Mouse (Mus musculus) intestine, postnatal 0 days (tissue): Measurements from ENCODE around the gene Pde6b. TPM values are rescaled to one million over a fixed set of nuclear protein-coding genes. Genes with fewer than 3 reads are reported as not detected.

Source experiments
- ATAC-seq: fragments of 200-750 bp; cut with Nextera tagmentation; 2 replicates; pipeline ENCODE4 v1.8.0; 2017; ENCODE audit warnings: mild to moderate bottlenecking, moderate TSS enrichment, moderate library complexity
- H3K27ac ChIP-seq: fragments of 300-500 bp; sonication (generic); 2 replicates; pipeline ENCODE4 v1.5.1; 2014; ENCODE audit warnings: mild to moderate bottlenecking, low read depth, low read length, moderate library complexity
- H3K27me3 ChIP-seq: fragments of 300-500 bp; sonication (generic); replicated peaks from 2 replicates; pipeline ENCODE4 v1.6.1; 2014; ENCODE audit warnings: low read length, mixed read lengths; ENCODE audit not compliant: control insufficient read depth, insufficient read depth
- H3K36me3 ChIP-seq: fragments of 300-500 bp; sonication (generic); 2 replicates; pipeline ENCODE4 v1.6.1; 2014; ENCODE audit warnings: mild to moderate bottlenecking, moderate library complexity; ENCODE audit not compliant: control insufficient read depth, insufficient read depth
- H3K4me1 ChIP-seq: fragments of 300-500 bp; sonication (generic); replicated peaks from 2 replicates; pipeline ENCODE4 v1.6.1; 2014; ENCODE audit warnings: antibody characterized with exemption, low read length, mixed read lengths; ENCODE audit not compliant: control insufficient read depth, insufficient read depth
- H3K4me2 ChIP-seq: fragments of 300-500 bp; sonication (generic); replicated peaks from 2 replicates; pipeline ENCODE4 v1.6.1; 2014; ENCODE audit warnings: low read depth, mild to moderate bottlenecking, moderate library complexity
- H3K4me3 ChIP-seq: fragments of 300-500 bp; sonication (generic); 2 replicates; pipeline ENCODE4 v1.5.1; 2014; ENCODE audit warnings: low read depth, low read length
- H3K9ac ChIP-seq: fragments of 300-500 bp; sonication (generic); 2 replicates; pipeline ENCODE4 v1.6.1; 2014; ENCODE audit warnings: mild to moderate bottlenecking, low read depth, low read length
- H3K9me3 ChIP-seq: fragments of 300-500 bp; sonication (generic); 2 replicates; pipeline ENCODE4 v1.6.1; 2016; ENCODE audit warnings: mixed run types; ENCODE audit not compliant: control insufficient read depth
- CTCF ChIP-seq: sonication (generic); IDR thresholded peaks from 2 replicates; pipeline ENCODE4 v1.5.1; 2016; ENCODE audit warnings: low read depth, mild to moderate bottlenecking, control low read depth, antibody characterized with exemption, moderate library complexity
- WGBS: fragments of 180-500 bp; shearing (Covaris S2); extraction: QIAGEN DNeasy Blood & Tissue Kit; methylation state at CpG from one replicate; pipeline ENCODE4 v1.1.7; 2014; 5-methylcytosine and 5-hydroxymethylcytosine counted together
- polyA plus RNA-seq: library from polyadenylated mRNA; unstranded; fragments of >200 nt; fragmentation: Nextera tagmentation; extraction: Ambion mirVana; gene quantifications from 2 replicates; pipeline ENCODE4 v1.2.1, GENCODE M21; 2015

Gene Pde6b
- polyA plus RNA-seq, 1 experiment from 2014 or later, result 0.16 TPM

DNA sequence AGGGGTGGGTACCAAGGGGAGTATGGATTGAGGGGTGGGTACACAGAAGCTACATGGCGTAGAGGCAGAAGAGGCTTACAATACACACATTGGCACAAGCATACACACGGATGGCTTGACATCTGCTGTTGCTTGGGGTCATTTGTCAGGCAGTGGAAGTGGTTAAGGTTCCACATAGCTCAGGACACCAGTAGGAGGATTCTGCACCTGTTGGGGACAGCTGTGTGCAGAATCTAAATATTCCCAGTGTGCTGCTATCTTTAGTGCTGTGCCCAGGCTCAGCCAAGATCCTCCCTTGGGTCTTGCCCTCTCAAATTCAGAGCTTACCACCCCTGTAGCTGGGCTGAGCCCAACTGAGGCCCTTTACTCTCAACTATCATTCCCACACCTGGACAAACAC lies 47.9 kb downstream of the Pde6b start:
- no peaks in the 10 kb centered on the region for H3K27me3 ChIP-seq
- WGBS, result 71% methylated on average over 2 of the region's 2 CpGs
- H3K36me3 ChIP-seq, result peaks cover 17% of the 10 kb centered on the region
- no peak overlapping the region for H3K9ac ChIP-seq
- H3K4me2 ChIP-seq, result no peak overlapping the region
- ATAC-seq, result no peak
- H3K27ac ChIP-seq, result no peak overlapping the region
- H3K9me3 ChIP-seq, result no peaks in the 10 kb centered on the region
- TF ChIP-seq CTCF, result no peak
- H3K4me1 ChIP-seq, result no peaks in the 10 kb centered on the region
- no peak overlapping the region for H3K4me3 ChIP-seq

- peak; percentile 85 for ATAC-seq
- TF ChIP-seq CTCF, result no peak
- Histone ChIP-seq H3K27me3 (no peaks in the 10 kb centered on the region), H3K36me3 (no peaks in the 10 kb centered on the region), H3K4me2 (no peak overlapping the region), H3K9ac (no peak overlapping the region), H3K4me3 (no peak overlapping the region), H3K9me3 (no peaks in the 10 kb centered on the region), H3K27ac (no peak overlapping the region), H3K4me1 (0 out of 2 replicates have a peak, but pooled peaks cover 6% of the 10 kb centered on the region)
- 39% methylated on average over 3 of the region's 3 CpGs for WGBS
Observed at GRCm38 (mm10) chr5:108446973-108447372, 58.8 kb downstream of the Pde6b start.

DNA sequence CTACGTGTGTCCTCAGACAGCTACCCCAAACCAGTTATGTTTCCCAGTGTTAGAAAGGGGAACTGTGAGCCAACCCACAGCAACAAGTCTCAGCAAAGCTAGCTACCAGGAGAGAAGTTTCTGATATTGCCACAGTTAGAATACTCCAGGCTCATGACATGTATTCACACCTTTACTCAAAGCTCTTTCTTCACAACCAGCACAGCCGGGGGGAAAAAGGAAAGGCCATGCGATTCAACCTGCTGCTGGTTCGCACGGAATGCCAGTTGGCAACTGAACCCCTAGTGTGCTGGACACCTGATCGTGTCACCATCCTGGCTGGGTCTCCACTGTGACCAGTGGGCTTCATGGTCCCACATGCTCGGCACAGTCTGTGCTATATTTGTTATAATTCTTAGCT lies 59.7 kb downstream of the Pde6b start:
- H3K27ac ChIP-seq, result no peak overlapping the region
- no peak overlapping the region for H3K4me2 ChIP-seq
- no peak overlapping the region for H3K9ac ChIP-seq
- H3K9me3 ChIP-seq, result no peaks in the 10 kb centered on the region
- no peak for TF ChIP-seq CTCF
- no peaks in the 10 kb centered on the region for H3K27me3 ChIP-seq
- H3K36me3 ChIP-seq, result no peaks in the 10 kb centered on the region
- WGBS, result 89% methylated on average over 7 of the region's 7 CpGs
- no peak overlapping the region for H3K4me3 ChIP-seq
- no peak for ATAC-seq
- H3K4me1 ChIP-seq, result 0 out of 2 replicates have a peak, but pooled peaks cover 6% of the 10 kb centered on the region

DNA sequence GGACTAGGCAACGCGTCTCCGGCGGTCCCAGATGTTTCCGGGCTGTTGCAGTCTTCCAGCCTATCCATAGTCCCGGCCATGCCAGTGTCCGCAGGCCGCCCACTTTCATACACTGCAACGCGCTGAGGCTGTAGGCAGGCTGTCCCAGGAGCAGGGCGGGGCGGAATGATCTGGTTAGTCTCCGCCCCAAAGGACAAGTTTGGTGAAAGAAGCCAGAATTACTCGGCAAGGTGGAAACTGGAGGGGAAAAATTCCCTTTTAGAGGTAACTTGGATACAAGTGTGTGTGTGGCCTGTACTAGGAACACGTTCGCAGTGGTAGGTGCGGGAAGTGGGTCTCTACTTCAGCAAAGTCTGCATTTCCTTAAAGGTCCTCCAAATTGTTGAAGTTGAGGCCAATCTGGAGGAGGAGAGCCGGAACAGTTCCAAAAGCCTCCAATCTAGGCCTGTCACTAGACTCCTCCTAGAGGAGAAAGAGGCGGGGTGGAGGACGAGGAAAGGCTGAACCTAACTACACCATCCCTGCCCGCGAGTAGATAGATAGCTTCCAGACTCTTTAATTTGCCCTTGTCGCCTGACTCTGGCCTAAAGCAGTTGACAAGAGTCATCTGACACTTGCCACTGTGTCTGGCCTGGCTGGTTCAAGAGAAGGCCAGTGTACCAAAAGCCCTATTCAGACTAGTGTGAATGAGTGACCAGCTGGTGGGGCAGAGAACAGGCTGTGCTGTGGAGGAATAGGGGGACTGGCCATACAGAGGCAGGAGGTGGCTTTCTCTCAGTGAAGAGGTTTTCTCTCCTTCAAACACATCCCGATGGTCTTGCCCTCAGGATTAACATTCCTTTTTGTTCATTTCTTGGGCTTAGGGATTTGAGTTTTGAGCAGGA lies 60.8 kb downstream of the Pde6b start, which contains the start of gene Mfsd7a:
Gene Mfsd7a (minus strand): TSS at position 107 of the 884 bp plus-strand sequence.
- Histone ChIP-seq H3K9ac (peak within 1 kb of the TSS; percentile 27), H3K4me2 (peak within 1 kb of the TSS; percentile 64), H3K27ac (no peak within 1 kb of the TSS), H3K4me3 (peak within 1 kb of the TSS; percentile 33), H3K36me3 (no peaks in the 10 kb centered on the region), H3K27me3 (no peaks in the 10 kb centered on the region), H3K4me1 (0 out of 2 replicates have a peak, but pooled peaks cover 7% of the 10 kb centered on the region), H3K9me3 (no peaks in the 10 kb centered on the region)
- peak; percentile 11; the same call in 1 of the 2 replicates for TF ChIP-seq CTCF
- ATAC-seq, result peak; percentile 69
- 9% methylated on average over 24 of the region's 24 CpGs for WGBS

DNA sequence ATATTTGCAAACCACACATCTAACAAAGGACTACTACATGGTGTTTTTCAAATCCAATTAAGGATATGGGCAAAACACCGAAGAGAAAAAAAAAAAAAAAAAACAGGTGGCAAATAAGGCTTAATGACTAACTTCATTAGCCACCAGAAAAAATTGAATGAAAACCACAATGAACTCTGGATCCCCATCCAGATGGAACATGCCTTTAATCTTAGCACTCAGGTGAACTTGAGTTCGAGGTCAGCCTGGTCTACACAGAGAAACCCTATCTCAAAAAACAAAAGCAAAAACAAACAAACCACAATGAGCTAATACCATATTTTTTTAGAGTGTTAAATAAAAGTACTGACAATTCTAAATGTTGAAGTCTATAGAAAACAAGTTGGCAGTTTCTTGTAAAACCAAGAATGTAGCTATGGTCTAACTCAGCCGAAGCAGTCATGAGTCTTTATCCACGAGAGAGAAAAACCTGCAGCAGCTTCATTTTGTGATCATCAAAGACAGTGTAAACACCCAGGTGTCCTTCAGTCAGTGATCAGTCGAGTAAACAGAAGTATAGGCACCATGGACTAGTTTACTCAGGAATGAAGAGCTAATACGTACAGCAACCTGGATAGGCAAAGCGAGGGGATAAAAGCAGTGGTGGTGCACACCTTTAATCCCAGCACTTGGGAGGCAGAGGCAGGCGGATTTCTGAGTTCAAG lies 62.8 kb downstream of the Pde6b start:
- H3K27me3 ChIP-seq, result no peaks in the 10 kb centered on the region
- no peak for ATAC-seq
- no peak overlapping the region for H3K4me3 ChIP-seq
- H3K9ac ChIP-seq, result no peak overlapping the region
- no peak overlapping the region for H3K27ac ChIP-seq
- H3K4me2 ChIP-seq, result no peak overlapping the region
- H3K36me3 ChIP-seq, result no peaks in the 10 kb centered on the region
- no peaks in the 10 kb centered on the region for H3K9me3 ChIP-seq
- no peak for TF ChIP-seq CTCF
- WGBS, result 72% methylated on average over 8 of the region's 8 CpGs
- 0 out of 2 replicates have a peak, but pooled peaks cover 8% of the 10 kb centered on the region for H3K4me1 ChIP-seq

- no peak for TF ChIP-seq CTCF
- H3K4me3 ChIP-seq, result no peak overlapping the region
- no peak overlapping the region for H3K4me2 ChIP-seq
- WGBS, result 30% methylated on average over 1 of the region's 1 CpGs
- H3K36me3 ChIP-seq, result no peaks in the 10 kb centered on the region
- peak; percentile 13; the same call in 1 of the 2 replicates for ATAC-seq
- no peaks in the 10 kb centered on the region for H3K27me3 ChIP-seq
- H3K4me1 ChIP-seq, result 0 out of 2 replicates have a peak, but pooled peaks cover 8% of the 10 kb centered on the region
- no peak overlapping the region for H3K9ac ChIP-seq
- H3K27ac ChIP-seq, result no peak overlapping the region
- no peaks in the 10 kb centered on the region for H3K9me3 ChIP-seq
Observed at GRCm38 (mm10) chr5:108451611-108452010, 63.4 kb downstream of the Pde6b start.
